Comparison of ENCODE assay signal across 15 mouse cellular contexts in genomic region chr7:118879466-118880029, GRCm38 (mm10). TPM values are rescaled to one million over a fixed set of nuclear protein-coding genes. Genes with fewer than 3 reads are reported as not detected.
DNase-seq lines count a peak whose midpoint lies in the region; ATAC-seq and TF ChIP-seq lines count a peak whose summit lies in the region.
"Had no signal": no experiment of that assay in that cellular context is flagged by ENCODE, and none has a peak within 500 bp of the region (broad histone marks: within the 10 kb centered on the region; RNA-seq: fewer than 3 reads in every experiment).

No protein-coding gene starts in this region.

- H3K9me3 ChIP-seq in hindbrain, postnatal 0 days (ENCODE audit: low read length) = no peaks in the 10 kb centered on the region
- no peaks in the 10 kb centered on the region for H3K9me3 ChIP-seq in hindbrain, embryonic 11.5 days (ENCODE audit: control insufficient read depth, low read length)
- no peaks in the 10 kb centered on the region for H3K9me3 ChIP-seq in midbrain, embryonic 13.5 days
- no peaks in the 10 kb centered on the region for H3K9me3 ChIP-seq in midbrain, embryonic 15.5 days
- no peaks in the 10 kb centered on the region for H3K9me3 ChIP-seq in stomach, postnatal 0 days (ENCODE audit: control insufficient read depth, low read length)
- no peaks in the 10 kb centered on the region for H3K9me3 ChIP-seq in limb, embryonic 10.5 days (replicated peaks)
- H3K9me3 ChIP-seq: limb, embryonic 13.5 days; lung, embryonic 15.5 days; megakaryocyte, embryonic 14.5 days had no signal

- TF ChIP-seq EP300 in stomach, postnatal 0 days (optimal IDR thresholded peaks at IDR 0.05) = no peak

- no peak overlapping the region for H3K27ac ChIP-seq in hindbrain, postnatal 0 days
- H3K27ac ChIP-seq in hindbrain, embryonic 11.5 days (ENCODE audit: low read depth, low read length) = no peak overlapping the region
- no peak overlapping the region for H3K27ac ChIP-seq in midbrain, embryonic 13.5 days
- H3K27ac ChIP-seq in midbrain, embryonic 15.5 days = no peak overlapping the region
- no peak overlapping the region for H3K27ac ChIP-seq in stomach, postnatal 0 days (replicated peaks)
- no peak overlapping the region for H3K27ac ChIP-seq in limb, embryonic 10.5 days
- H3K27ac ChIP-seq: limb, embryonic 13.5 days; lung, embryonic 15.5 days had no signal

- 81% methylated on average over 3 of the region's 3 CpGs for WGBS in hindbrain, postnatal 0 days
- whole genome bisulfite sequencing in hindbrain, embryonic 11.5 days = 89% methylated on average over 3 of the region's 3 CpGs
- WGBS in midbrain, embryonic 13.5 days = 82% methylated on average over 3 of the region's 3 CpGs
- WGBS in midbrain, embryonic 15.5 days = 84% methylated on average over 3 of the region's 3 CpGs
- 93% methylated on average over 3 of the region's 3 CpGs for WGBS in stomach, postnatal 0 days
- 96% methylated on average over 3 of the region's 3 CpGs for WGBS in limb, embryonic 10.5 days

- no peak overlapping the region for H3K9ac ChIP-seq in hindbrain, postnatal 0 days (replicated peaks; ENCODE audit: low read length)
- no peak overlapping the region for H3K9ac ChIP-seq in hindbrain, embryonic 11.5 days (ENCODE audit: low read depth, low read length)
- H3K9ac ChIP-seq in midbrain, embryonic 13.5 days (replicated peaks) = no peak overlapping the region
- H3K9ac ChIP-seq in midbrain, embryonic 15.5 days = no peak overlapping the region
- H3K9ac ChIP-seq in stomach, postnatal 0 days (ENCODE audit: low read length) = no peak overlapping the region
- H3K9ac ChIP-seq: limb, embryonic 13.5 days; lung, embryonic 15.5 days had no signal

- H3K4me3 ChIP-seq in hindbrain, postnatal 0 days (ENCODE audit: low read length) = no peak overlapping the region
- no peak overlapping the region for H3K4me3 ChIP-seq in hindbrain, embryonic 11.5 days (ENCODE audit: low read depth, low read length)
- no peak overlapping the region for H3K4me3 ChIP-seq in midbrain, embryonic 13.5 days (replicated peaks)
- no peak overlapping the region for H3K4me3 ChIP-seq in midbrain, embryonic 15.5 days
- no peak overlapping the region for H3K4me3 ChIP-seq in stomach, postnatal 0 days (ENCODE audit: low read depth, low read length)
- no peak overlapping the region for H3K4me3 ChIP-seq in limb, embryonic 10.5 days
- H3K4me3 ChIP-seq: limb, embryonic 13.5 days; lung, embryonic 15.5 days; megakaryocyte, embryonic 14.5 days had no signal

- H3K4me2 ChIP-seq in hindbrain, postnatal 0 days (ENCODE audit: low read depth, low read length) = no peak overlapping the region
- no peak overlapping the region for H3K4me2 ChIP-seq in hindbrain, embryonic 11.5 days (replicated peaks; ENCODE audit: low read depth, low read length)
- no peak overlapping the region for H3K4me2 ChIP-seq in midbrain, embryonic 13.5 days (replicated peaks)
- no peak overlapping the region for H3K4me2 ChIP-seq in midbrain, embryonic 15.5 days
- no peak overlapping the region for H3K4me2 ChIP-seq in stomach, postnatal 0 days (replicated peaks; ENCODE audit: low read depth)
- H3K4me2 ChIP-seq: limb, embryonic 13.5 days; lung, embryonic 15.5 days had no signal

- TF ChIP-seq CTCF in hindbrain, postnatal 0 days (IDR thresholded peaks at IDR 0.05; ENCODE audit: low read depth) = peak; percentile 53
- peak; percentile 42 for TF ChIP-seq CTCF in stomach, postnatal 0 days (IDR thresholded peaks at IDR 0.05; ENCODE audit: low read depth)

- H3K36me3 ChIP-seq in hindbrain, postnatal 0 days (ENCODE audit: insufficient read depth, low read length) = no peaks in the 10 kb centered on the region
- H3K36me3 ChIP-seq in hindbrain, embryonic 11.5 days (ENCODE audit: control insufficient read depth, insufficient read depth, low read length) = no peaks in the 10 kb centered on the region
- H3K36me3 ChIP-seq in midbrain, embryonic 13.5 days = no peaks in the 10 kb centered on the region
- H3K36me3 ChIP-seq in midbrain, embryonic 15.5 days (replicated peaks) = no peaks in the 10 kb centered on the region
- H3K36me3 ChIP-seq in stomach, postnatal 0 days (ENCODE audit: control insufficient read depth, insufficient read depth, low read length) = no peaks in the 10 kb centered on the region
- no peaks in the 10 kb centered on the region for H3K36me3 ChIP-seq in limb, embryonic 10.5 days
- H3K36me3 ChIP-seq: limb, embryonic 13.5 days; lung, embryonic 15.5 days had no signal

- ATAC-seq in hindbrain, postnatal 0 days = 0 out of 2 replicates have a peak, but pooled peaks have one; percentile 29
- no peak for ATAC-seq in hindbrain, embryonic 11.5 days (ENCODE audit: low FRiP score)
- ATAC-seq in midbrain, embryonic 13.5 days = 0 out of 2 replicates have a peak, but pooled peaks have one; percentile 14
- ATAC-seq in midbrain, embryonic 15.5 days (replicated peaks) = no peak
- ATAC-seq in stomach, postnatal 0 days (ENCODE audit: low FRiP score, low TSS enrichment) = no peak

- no peaks in the 10 kb centered on the region for H3K4me1 ChIP-seq in hindbrain, postnatal 0 days (ENCODE audit: insufficient read depth, low read length)
- 0 out of 2 replicates have a peak, but pooled peaks cover 2% of the 10 kb centered on the region for H3K4me1 ChIP-seq in hindbrain, embryonic 11.5 days (replicated peaks; ENCODE audit: control insufficient read depth, insufficient read depth, low read length)
- no peaks in the 10 kb centered on the region for H3K4me1 ChIP-seq in midbrain, embryonic 13.5 days (replicated peaks)
- no peaks in the 10 kb centered on the region for H3K4me1 ChIP-seq in midbrain, embryonic 15.5 days
- H3K4me1 ChIP-seq in stomach, postnatal 0 days (replicated peaks; ENCODE audit: control insufficient read depth, insufficient read depth) = no peaks in the 10 kb centered on the region
- no peaks in the 10 kb centered on the region for H3K4me1 ChIP-seq in limb, embryonic 10.5 days
- H3K4me1 ChIP-seq: limb, embryonic 13.5 days; megakaryocyte, embryonic 14.5 days had no signal

- no peak for DNase-seq in hindbrain, postnatal 0 days (ENCODE audit: low spot score)
- no peak for DNase-seq in hindbrain, embryonic 11.5 days (ENCODE audit: low spot score)
- DNase-seq in brain, adult 2 months (ENCODE audit: low read depth, low spot score) = peak; percentile 59
- DNase-seq in stomach, postnatal 0 days (ENCODE audit: low spot score) = no peak
- DNase-seq in limb, embryonic 10.5 days (ENCODE audit: low spot score) = no peak
- DNase-seq: adrenal gland, postnatal 10 days; cerebellum, adult 9-10 months; heart, adult 18-20 months; kidney, adult 9 months had no signal

- no peaks in the 10 kb centered on the region for H3K27me3 ChIP-seq in hindbrain, postnatal 0 days (ENCODE audit: insufficient read depth, low read length)
- no peaks in the 10 kb centered on the region for H3K27me3 ChIP-seq in hindbrain, embryonic 11.5 days (ENCODE audit: control insufficient read depth, insufficient read depth, low read length)
- H3K27me3 ChIP-seq in midbrain, embryonic 13.5 days = no peaks in the 10 kb centered on the region; the same call in 1 of the 2 replicates
- H3K27me3 ChIP-seq in midbrain, embryonic 15.5 days (replicated peaks) = no peaks in the 10 kb centered on the region
- H3K27me3 ChIP-seq in stomach, postnatal 0 days (ENCODE audit: control insufficient read depth, insufficient read depth, low read length) = no peaks in the 10 kb centered on the region
- H3K27me3 ChIP-seq in limb, embryonic 10.5 days (ENCODE audit: low read depth, poor library complexity, severe bottlenecking) = no peaks in the 10 kb centered on the region
- H3K27me3 ChIP-seq: CH12.LX; limb, embryonic 13.5 days; lung, embryonic 15.5 days had no signal

RNA-seq across cellular contexts. Expression of gene Knop1, which starts 23.5 kb away (rescaled TPM):
- 30.8 and 31.9 TPM in 2 replicates for total RNA-seq in hindbrain, postnatal 0 days (2014; rRNA removed)
- polyA plus RNA-seq in hindbrain, postnatal 0 days (2015; fragmentation: Nextera tagmentation; extraction: Ambion mirVana) = 75.6 and 78.9 TPM in 2 replicates
- polyA plus RNA-seq in hindbrain, embryonic 11.5 days (2014; fragmentation: Nextera tagmentation; extraction: Ambion mirVana) = 108 and 112 TPM in 2 replicates
- 105 and 113 TPM in 2 replicates for polyA plus RNA-seq in midbrain, embryonic 13.5 days (2015; fragmentation: Nextera tagmentation; extraction: Ambion mirVana)
- polyA plus RNA-seq in midbrain, embryonic 15.5 days (2015; fragmentation: Nextera tagmentation; extraction: Ambion mirVana) = 69.0 and 70.6 TPM in 2 replicates
- polyA plus RNA-seq in stomach, postnatal 0 days (2015; fragmentation: Nextera tagmentation; extraction: Ambion mirVana) = 41.7 and 51.4 TPM in 2 replicates
- polyA plus RNA-seq in limb, embryonic 10.5 days (2016; fragmentation: Nextera tagmentation; extraction: Ambion mirVana) = 124 and 141 TPM in 2 replicates

RNA-seq across cellular contexts. Expression of gene Iqck, which starts 24.0 kb away (rescaled TPM):
- 4.6 and 4.8 TPM in 2 replicates for total RNA-seq in hindbrain, postnatal 0 days (2014; rRNA removed)
- 4.4 and 4.9 TPM in 2 replicates for polyA plus RNA-seq in hindbrain, postnatal 0 days (2015; fragmentation: Nextera tagmentation; extraction: Ambion mirVana)
- 4.0 and 4.3 TPM in 2 replicates for polyA plus RNA-seq in hindbrain, embryonic 11.5 days (2014; fragmentation: Nextera tagmentation; extraction: Ambion mirVana)
- 3.5 and 4.1 TPM in 2 replicates for polyA plus RNA-seq in midbrain, embryonic 13.5 days (2015; fragmentation: Nextera tagmentation; extraction: Ambion mirVana)
- 4.4 and 4.9 TPM in 2 replicates for polyA plus RNA-seq in midbrain, embryonic 15.5 days (2015; fragmentation: Nextera tagmentation; extraction: Ambion mirVana)
- 1.1 and 1.5 TPM in 2 replicates for polyA plus RNA-seq in stomach, postnatal 0 days (2015; fragmentation: Nextera tagmentation; extraction: Ambion mirVana)
- polyA plus RNA-seq in limb, embryonic 10.5 days (2016; fragmentation: Nextera tagmentation; extraction: Ambion mirVana) = 1.5 and 1.8 TPM in 2 replicates

Comparison
In these comparisons a context has a peak if more than half of its experiments do, and no peak if none do; other contexts are left out.
1. ATAC-seq: peak in hindbrain, postnatal 0 days (single experiment) and midbrain, embryonic 13.5 days (single experiment); none in hindbrain, embryonic 11.5 days (single experiment), midbrain, embryonic 15.5 days (single experiment) and stomach, postnatal 0 days (single experiment).